Mouse (Mus musculus) spleen, adult 2 months (tissue): ENCODE measurements around the gene Enah.

Experiments used
- CTCF ChIP-seq: fragments of 200-500 bp; IDR thresholded peaks from 2 replicates; pipeline ENCODE4 v1.5.1; 2011; ENCODE audit warnings: mild to moderate bottlenecking, inconsistent platforms; ENCODE audit not compliant: insufficient read depth, insufficient read length, insufficient replicate concordance; ENCODE audit errors: extremely low read depth
- POLR2A ChIP-seq: fragments of 200-500 bp; IDR thresholded peaks from 2 replicates; pipeline ENCODE4 v1.6.1; 2011; ENCODE audit warnings: low read depth, low read length, inconsistent platforms

DNA sequence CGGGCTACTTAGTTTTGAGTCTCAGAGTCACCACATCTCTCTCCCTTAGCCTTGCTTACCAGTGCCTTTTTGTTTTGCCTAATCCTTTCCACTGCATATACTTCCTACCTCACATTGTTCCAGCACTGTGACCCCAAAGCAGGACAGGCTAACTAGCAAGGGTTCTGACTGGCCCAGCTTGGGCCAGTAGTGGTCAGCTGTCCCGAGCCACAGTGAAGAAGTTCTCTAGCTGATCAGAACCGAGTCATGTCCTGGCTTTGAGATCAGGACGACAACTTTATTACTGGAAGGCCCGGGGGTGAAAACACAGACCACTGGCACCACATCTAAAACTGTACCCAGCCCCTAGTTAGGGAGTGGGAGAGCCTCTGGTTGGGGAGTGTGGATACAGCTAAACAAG lies 7.0 kb upstream of the Enah start:
- TF ChIP-seq POLR2A (no peak), CTCF (no peak)
